In the genomic region with DNA sequence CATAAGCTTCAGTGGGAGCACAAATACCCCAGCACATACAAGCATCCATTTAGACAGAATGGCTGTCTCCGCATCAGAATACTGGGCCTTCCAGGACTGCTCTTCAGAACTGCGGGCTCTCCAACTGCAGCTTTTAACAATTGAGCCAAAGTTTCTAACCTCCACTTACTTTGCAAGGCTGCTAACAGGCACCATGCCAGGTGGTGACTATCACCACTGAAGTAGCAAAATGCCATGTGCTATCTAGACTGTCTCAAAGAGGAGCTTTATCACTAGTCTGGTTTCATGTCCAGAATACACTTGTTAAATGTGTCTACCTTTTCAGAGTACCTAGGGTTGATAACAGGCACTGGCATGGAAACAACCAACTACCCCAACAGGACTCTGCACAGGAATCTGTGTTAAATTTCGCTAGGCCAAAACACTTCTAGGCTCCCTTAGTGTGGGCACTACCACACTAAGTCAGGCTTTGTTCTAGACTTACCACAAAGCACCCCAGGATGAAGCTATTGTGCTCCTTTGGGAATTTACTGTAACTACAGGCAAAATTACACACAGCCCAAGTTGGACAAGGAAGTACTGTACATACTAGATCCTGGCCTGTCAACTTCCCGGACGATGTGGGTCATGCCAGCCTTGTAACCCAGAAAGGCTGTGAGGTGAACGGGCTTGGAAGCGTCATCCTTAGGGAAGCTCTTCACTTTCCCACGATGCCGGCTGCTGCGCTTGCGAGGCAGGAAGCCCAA, we compare ENCODE assay signal across 7 mouse cellular contexts. TPM values are rescaled to one million over a fixed set of nuclear protein-coding genes. Genes with fewer than 3 reads are reported as not detected.
DNase-seq lines count a peak whose midpoint lies in the region; ATAC-seq and TF ChIP-seq lines count a peak whose summit lies in the region.

No protein-coding gene starts in this region.

- ATAC-seq in lung, embryonic 15.5 days (ENCODE audit: borderline replicate concordance, extremely low read depth, low FRiP score, low TSS enrichment): no peak
- ATAC-seq in intestine, embryonic 16.5 days: no peak
- no peak for ATAC-seq in megakaryocyte-erythroid progenitor cell, adult 5-6 weeks (replicated peaks; ENCODE audit: low FRiP score, low TSS enrichment, poor library complexity, severe bottlenecking)

- peak overlapping the region; percentile 68 for H3K4me3 ChIP-seq in lung, embryonic 15.5 days
- no peak overlapping the region for H3K4me3 ChIP-seq in lung, adult 2 months (replicated peaks; ENCODE audit: extremely low read depth, low read depth, low read length)
- H3K4me3 ChIP-seq in embryonic facial prominence, embryonic 10.5 days: peak overlapping the region; percentile 89
- H3K4me3 ChIP-seq in intestine, embryonic 16.5 days (ENCODE audit: low read length): peak overlapping the region; percentile 89
- peak overlapping the region; percentile 52 for H3K4me3 ChIP-seq in olfactory bulb, adult 2 months (ENCODE audit: insufficient read depth, low read depth, low read length)

- TF ChIP-seq CTCF in lung, adult 2 months (IDR thresholded peaks at IDR 0.05; ENCODE audit: insufficient read depth, low read length): no peak
- TF ChIP-seq CTCF in olfactory bulb, adult 2 months (IDR thresholded peaks at IDR 0.05; ENCODE audit: insufficient read depth, low read depth, low read length): no peak

- H3K4me1 ChIP-seq in lung, embryonic 15.5 days: peaks cover 33% of the 10 kb centered on the region
- H3K4me1 ChIP-seq in lung, adult 2 months (ENCODE audit: control insufficient read depth, insufficient read depth, low read length): peaks cover 8% of the 10 kb centered on the region
- H3K4me1 ChIP-seq in embryonic facial prominence, embryonic 10.5 days: peaks cover 27% of the 10 kb centered on the region
- H3K4me1 ChIP-seq in intestine, embryonic 16.5 days (ENCODE audit: control insufficient read depth, insufficient read depth, low read length): peaks cover 22% of the 10 kb centered on the region
- H3K4me1 ChIP-seq in olfactory bulb, adult 2 months (ENCODE audit: control insufficient read depth, insufficient read depth, low read length): peaks cover 7% of the 10 kb centered on the region

- 4% methylated on average over 11 of the region's 11 CpGs for WGBS in lung, embryonic 15.5 days
- 9% methylated on average over 11 of the region's 11 CpGs for WGBS in lung, adult 2 months
- WGBS in embryonic facial prominence, embryonic 10.5 days: 7% methylated on average over 11 of the region's 11 CpGs
- WGBS in intestine, embryonic 16.5 days: 5% methylated on average over 11 of the region's 11 CpGs
- WGBS in olfactory bulb, adult 2 months: 5% methylated on average over 11 of the region's 11 CpGs

- peak overlapping the region; percentile 75 for H3K9ac ChIP-seq in lung, embryonic 15.5 days
- peak overlapping the region; percentile 97 for H3K9ac ChIP-seq in intestine, embryonic 16.5 days (ENCODE audit: low read depth, low read length)

- no peaks in the 10 kb centered on the region for H3K27me3 ChIP-seq in lung, embryonic 15.5 days
- no peaks in the 10 kb centered on the region for H3K27me3 ChIP-seq in embryonic facial prominence, embryonic 10.5 days (replicated peaks; ENCODE audit: low read depth, poor library complexity, severe bottlenecking)
- H3K27me3 ChIP-seq in intestine, embryonic 16.5 days (replicated peaks; ENCODE audit: control insufficient read depth, insufficient read depth, low read length): no peaks in the 10 kb centered on the region

- H3K36me3 ChIP-seq in lung, embryonic 15.5 days: peaks cover 50% of the 10 kb centered on the region
- peaks cover 56% of the 10 kb centered on the region for H3K36me3 ChIP-seq in embryonic facial prominence, embryonic 10.5 days (replicated peaks)
- H3K36me3 ChIP-seq in intestine, embryonic 16.5 days (ENCODE audit: control insufficient read depth, insufficient read depth, low read length): peaks cover 18% of the 10 kb centered on the region

- H3K9me3 ChIP-seq in lung, embryonic 15.5 days: no peaks in the 10 kb centered on the region
- H3K9me3 ChIP-seq in embryonic facial prominence, embryonic 10.5 days: no peaks in the 10 kb centered on the region
- H3K9me3 ChIP-seq in intestine, embryonic 16.5 days (ENCODE audit: control insufficient read depth, low read length): peaks cover 3% of the 10 kb centered on the region

- no peak for DNase-seq in lung, adult 2 months
- DNase-seq in embryonic facial prominence, embryonic 10.5 days (ENCODE audit: low spot score): no peak
- DNase-seq in frontal cortex, postnatal 10 days (ENCODE audit: low spot score in 2 of 2): no peak

- peak overlapping the region; percentile 82; the same call in 1 of the 2 replicates for H3K27ac ChIP-seq in lung, embryonic 15.5 days
- H3K27ac ChIP-seq in embryonic facial prominence, embryonic 10.5 days (replicated peaks): peak overlapping the region; percentile 96
- peak overlapping the region; percentile 91 for H3K27ac ChIP-seq in intestine, embryonic 16.5 days (ENCODE audit: low read length)
- H3K27ac ChIP-seq in olfactory bulb, adult 2 months (ENCODE audit: insufficient read depth, low read depth, low read length): no peak overlapping the region

- no peak for TF ChIP-seq POLR2A in lung, adult 2 months (IDR thresholded peaks at IDR 0.05; ENCODE audit: borderline replicate concordance, extremely low read depth, low read depth, low read length)
- TF ChIP-seq POLR2A in olfactory bulb, adult 2 months (IDR thresholded peaks at IDR 0.05; ENCODE audit: insufficient read depth, low read depth, low read length): no peak

- peak overlapping the region; percentile 77 for H3K4me2 ChIP-seq in lung, embryonic 15.5 days
- H3K4me2 ChIP-seq in intestine, embryonic 16.5 days (ENCODE audit: low read depth, low read length): peak overlapping the region; percentile 76

RNA-seq across cellular contexts. Expression of a gene that starts 9.2 kb away (rescaled TPM):
- polyA plus RNA-seq in lung, embryonic 15.5 days (2015; fragmentation: Nextera tagmentation; extraction: Ambion mirVana): 18.8 and 20.6 TPM in 2 replicates
- polyA plus RNA-seq in lung, adult 2 months (2012; rRNA removed): 44.1 and 50.9 TPM in 2 replicates
- 5.9 and 7.0 TPM in 2 replicates for polyA plus RNA-seq in embryonic facial prominence, embryonic 10.5 days (2016; fragmentation: Nextera tagmentation; extraction: Ambion mirVana)
- 15.2 and 16.0 TPM in 2 replicates for polyA plus RNA-seq in intestine, embryonic 16.5 days (2015; fragmentation: Nextera tagmentation; extraction: Ambion mirVana)
- polyA plus RNA-seq in olfactory bulb, adult 2 months (2012; ENCODE audit: insufficient read depth, insufficient read length, low replicate concordance, missing spikeins): 72.7 TPM in 1 of 2 replicates, not detected in the other
- 12.7 and 18.1 TPM in 2 replicates for total RNA-seq in megakaryocyte-erythroid progenitor cell, adult 5-6 weeks (2014; fragmentation: Nextera tagmentation)
- total RNA-seq in megakaryocyte-erythroid progenitor cell, adult 5-6 weeks (2017): 5.9 and 7.0 TPM in 2 replicates

RNA-seq across cellular contexts. Expression of a gene that starts 9.7 kb away (rescaled TPM):
- 1,053 and 1,095 TPM in 2 replicates for polyA plus RNA-seq in lung, embryonic 15.5 days (2015; fragmentation: Nextera tagmentation; extraction: Ambion mirVana)
- polyA plus RNA-seq in lung, adult 2 months (2012; rRNA removed): 369 and 428 TPM in 2 replicates
- 1,034 and 1,049 TPM in 2 replicates for polyA plus RNA-seq in embryonic facial prominence, embryonic 10.5 days (2016; fragmentation: Nextera tagmentation; extraction: Ambion mirVana)
- polyA plus RNA-seq in intestine, embryonic 16.5 days (2015; fragmentation: Nextera tagmentation; extraction: Ambion mirVana): 1,018 and 1,133 TPM in 2 replicates
- polyA plus RNA-seq in olfactory bulb, adult 2 months (2012; ENCODE audit: insufficient read depth, insufficient read length, low replicate concordance, missing spikeins): 3,528 TPM in 1 of 2 replicates, not detected in the other
- total RNA-seq in megakaryocyte-erythroid progenitor cell, adult 5-6 weeks (2014; fragmentation: Nextera tagmentation): 2,690 and 2,775 TPM in 2 replicates
- 3,160 and 3,275 TPM in 2 replicates for total RNA-seq in megakaryocyte-erythroid progenitor cell, adult 5-6 weeks (2017)

RNA-seq across cellular contexts. Expression of a gene that starts 51.0 kb away (rescaled TPM):
- polyA plus RNA-seq in lung, embryonic 15.5 days (2015; fragmentation: Nextera tagmentation; extraction: Ambion mirVana): 33.0 and 34.6 TPM in 2 replicates
- polyA plus RNA-seq in lung, adult 2 months (2012; rRNA removed): 19.1 and 23.5 TPM in 2 replicates
- polyA plus RNA-seq in embryonic facial prominence, embryonic 10.5 days (2016; fragmentation: Nextera tagmentation; extraction: Ambion mirVana): 43.3 and 45.3 TPM in 2 replicates
- 28.2 and 29.6 TPM in 2 replicates for polyA plus RNA-seq in intestine, embryonic 16.5 days (2015; fragmentation: Nextera tagmentation; extraction: Ambion mirVana)
- polyA plus RNA-seq in olfactory bulb, adult 2 months (2012; ENCODE audit: insufficient read depth, insufficient read length, low replicate concordance, missing spikeins): not detected in 2 replicates
- 34.4 and 68.3 TPM in 2 replicates for total RNA-seq in megakaryocyte-erythroid progenitor cell, adult 5-6 weeks (2014; fragmentation: Nextera tagmentation)
- 13.8 and 20.4 TPM in 2 replicates for total RNA-seq in megakaryocyte-erythroid progenitor cell, adult 5-6 weeks (2017)
